Mouse (Mus musculus) heart, postnatal 0 days (tissue): ENCODE data around the gene Itprip. TPM values are rescaled to one million over a fixed set of nuclear protein-coding genes. Genes with fewer than 3 reads are reported as not detected.
A peak's percentile ranks its signal among the peaks of the same experiment; 100 is the strongest.

Experiments used
- ATAC-seq: fragments of 200-750 bp; cut with Nextera tagmentation; 2 replicates; pipeline ENCODE4 v1.8.0; 2017; ENCODE audit warnings: low read depth, moderate number of reproducible peaks, moderate library complexity; ENCODE audit not compliant: insufficient read depth
- DNase-seq: peaks from one replicate; pipeline ENCODE4 v3.0.0-alpha.2; 2016; ENCODE audit warnings: low spot score
- H3K27ac ChIP-seq: fragments of 300-500 bp; sonication (generic); 2 replicates; pipeline ENCODE4 v1.5.1; 2014; ENCODE audit warnings: low read depth, mild to moderate bottlenecking
- H3K27me3 ChIP-seq: fragments of 300-500 bp; sonication (generic); 2 replicates; pipeline ENCODE4 v1.6.1; 2014; ENCODE audit warnings: low read length, mixed read lengths; ENCODE audit not compliant: control insufficient read depth, insufficient read depth
- H3K36me3 ChIP-seq: fragments of 300-500 bp; sonication (generic); replicated peaks from 2 replicates; pipeline ENCODE4 v1.6.1; 2014; ENCODE audit warnings: low read length, mixed read lengths; ENCODE audit not compliant: control insufficient read depth, insufficient read depth
- H3K4me1 ChIP-seq: fragments of 300-500 bp; sonication (generic); 2 replicates; pipeline ENCODE4 v1.6.1; 2014; ENCODE audit warnings: antibody characterized with exemption; ENCODE audit not compliant: control insufficient read depth, insufficient read depth
- H3K4me2 ChIP-seq: fragments of 300-500 bp; sonication (generic); 2 replicates; pipeline ENCODE4 v1.6.1; 2014; ENCODE audit warnings: low read depth, mild to moderate bottlenecking, low read length, moderate library complexity
- H3K4me3 ChIP-seq: fragments of 300-500 bp; sonication (generic); 2 replicates; pipeline ENCODE4 v1.5.1; 2014; ENCODE audit warnings: low read depth, low read length
- H3K9ac ChIP-seq: fragments of 300-500 bp; sonication (generic); replicated peaks from 2 replicates; pipeline ENCODE4 v1.6.1; 2014; ENCODE audit warnings: low read depth, low read length, mixed read lengths
- H3K9me3 ChIP-seq: fragments of 300-500 bp; sonication (generic); replicated peaks from 2 replicates; pipeline ENCODE4 v1.6.1; 2016; ENCODE audit warnings: low read length; ENCODE audit not compliant: control insufficient read depth
- CTCF ChIP-seq: IDR thresholded peaks from 2 replicates; pipeline ENCODE4 v1.5.1; 2016; ENCODE audit warnings: antibody characterized with exemption, control low read depth, low read depth
- EP300 ChIP-seq: IDR thresholded peaks from 2 replicates; pipeline ENCODE4 v1.6.1; 2016; ENCODE audit warnings: antibody characterized with exemption, low read depth
- WGBS: fragments of 180-500 bp; shearing (Covaris S2); extraction: QIAGEN DNeasy Blood & Tissue Kit; methylation state at CpG from one replicate; pipeline ENCODE4 v1.1.7; 2014; 5-methylcytosine and 5-hydroxymethylcytosine counted together
- polyA plus RNA-seq: library from polyadenylated mRNA; unstranded; fragments of >200 nt; fragmentation: Nextera tagmentation; extraction: Ambion mirVana; gene quantifications from 2 replicates; pipeline ENCODE4 v1.2.1, GENCODE M21; 2015
- total RNA-seq: library from RNA; depleted of rRNA; stranded (reverse); fragments of >200 nt; gene quantifications from 2 replicates; pipeline ENCODE4 v1.2.3, GENCODE M21; 2014; ENCODE audit warnings: low replicate concordance; rRNA removed

Gene Itprip
- 27.2 and 30.1 TPM in 2 replicates for total RNA-seq
- polyA plus RNA-seq = 9.5 and 10.5 TPM in 2 replicates

GRCm38 (mm10) chr19:47919126-47919965, at the start of gene Itprip, which contains the start of gene Cfap43:
TSS of gene Itprip (minus strand) at chr19:47919299.
TSS of gene Cfap43 (minus strand) at chr19:47919287.
- Histone ChIP-seq H3K4me3 (peak within 1 kb of the TSS; percentile 95), H3K27ac (peak within 1 kb of the TSS; percentile 98), H3K27me3 (no peaks in the 10 kb centered on the region), H3K4me1 (peaks cover 8% of the 10 kb centered on the region), H3K36me3 (no peaks in the 10 kb centered on the region), H3K9me3 (no peaks in the 10 kb centered on the region), H3K4me2 (peak within 1 kb of the TSS; percentile 86), H3K9ac (peak within 1 kb of the TSS; percentile 91)
- DNase-seq = peak; percentile 95
- peak; percentile 81 for ATAC-seq
- peak; percentile 84 for TF ChIP-seq EP300
- peak; percentile 38 for TF ChIP-seq CTCF
- under 1% methylated on average over 48 of the region's 48 CpGs for WGBS

GRCm38 (mm10) chr19:47958181-47958580, 39.1 kb upstream of the Itprip start:
- Histone ChIP-seq H3K4me1 (no peaks in the 10 kb centered on the region), H3K27me3 (0 out of 2 replicates have a peak, but pooled peaks cover 3% of the 10 kb centered on the region), H3K27ac (no peak overlapping the region), H3K9me3 (no peaks in the 10 kb centered on the region), H3K36me3 (no peaks in the 10 kb centered on the region), H3K4me3 (no peak overlapping the region), H3K4me2 (no peak overlapping the region), H3K9ac (no peak overlapping the region)
- no peak for ATAC-seq
- no peak for DNase-seq
- WGBS = 66% methylated on average over 13 of the region's 13 CpGs
- TF ChIP-seq EP300 (no peak), CTCF (no peak)

GRCm38 (mm10) chr19:47953169-47953568, 34.1 kb upstream of the Itprip start:
- WGBS = 82% methylated on average over 9 of the region's 9 CpGs
- TF ChIP-seq EP300 (no peak), CTCF (no peak)
- Histone ChIP-seq H3K9me3 (no peaks in the 10 kb centered on the region), H3K4me1 (no peaks in the 10 kb centered on the region), H3K4me2 (no peak overlapping the region), H3K36me3 (no peaks in the 10 kb centered on the region), H3K4me3 (no peak overlapping the region), H3K27me3 (0 out of 2 replicates have a peak, but pooled peaks cover 3% of the 10 kb centered on the region), H3K9ac (no peak overlapping the region), H3K27ac (no peak overlapping the region)
- ATAC-seq = no peak
- DNase-seq = no peak

GRCm38 (mm10) chr19:47950946-47951345, 31.8 kb upstream of the Itprip start:
- no peak overlapping the region for H3K4me3 ChIP-seq
- WGBS = 79% methylated on average over 7 of the region's 7 CpGs
- no peak overlapping the region for H3K9ac ChIP-seq
- no peak overlapping the region for H3K4me2 ChIP-seq
- H3K36me3 ChIP-seq = no peaks in the 10 kb centered on the region
- TF ChIP-seq EP300 (no peak), CTCF (no peak)
- H3K4me1 ChIP-seq = no peaks in the 10 kb centered on the region
- DNase-seq (no peak), ATAC-seq (no peak)
- no peak overlapping the region for H3K27ac ChIP-seq
- H3K27me3 ChIP-seq = 0 out of 2 replicates have a peak, but pooled peaks cover 3% of the 10 kb centered on the region
- no peaks in the 10 kb centered on the region for H3K9me3 ChIP-seq

GRCm38 (mm10) chr19:47946821-47947465, 27.8 kb upstream of the Itprip start:
- 41% methylated on average over 23 of the region's 23 CpGs for WGBS
- no peaks in the 10 kb centered on the region for H3K9me3 ChIP-seq
- DNase-seq (peak; percentile 15), ATAC-seq (no peak)
- no peak overlapping the region for H3K9ac ChIP-seq
- no peak overlapping the region for H3K27ac ChIP-seq
- H3K4me3 ChIP-seq = peak overlapping the region; percentile 22
- H3K27me3 ChIP-seq = no peaks in the 10 kb centered on the region
- no peaks in the 10 kb centered on the region for H3K4me1 ChIP-seq
- H3K36me3 ChIP-seq = no peaks in the 10 kb centered on the region
- H3K4me2 ChIP-seq = peak overlapping the region; percentile 53
- TF ChIP-seq EP300 (no peak), CTCF (no peak)
